Mouse (Mus musculus) brain, embryonic 18.5 days (tissue): ENCODE data around the gene Gm10277.
"Not testable (repeated sequence)": the region's sequence is repeated elsewhere in the genome, so short reads cannot be mapped to it uniquely, and the experiment has no call there.

Experiments
- DNase-seq: peaks from one replicate; pipeline ENCODE4 v3.0.0-alpha.2; 2012; ENCODE audit warnings: low read depth, low spot score

Gm10277 gene

GRCm38 (mm10) chr11:77771879-77772713, 15.5 kb downstream of the Gm10277 start:
- DNase-seq: no peak

DNA sequence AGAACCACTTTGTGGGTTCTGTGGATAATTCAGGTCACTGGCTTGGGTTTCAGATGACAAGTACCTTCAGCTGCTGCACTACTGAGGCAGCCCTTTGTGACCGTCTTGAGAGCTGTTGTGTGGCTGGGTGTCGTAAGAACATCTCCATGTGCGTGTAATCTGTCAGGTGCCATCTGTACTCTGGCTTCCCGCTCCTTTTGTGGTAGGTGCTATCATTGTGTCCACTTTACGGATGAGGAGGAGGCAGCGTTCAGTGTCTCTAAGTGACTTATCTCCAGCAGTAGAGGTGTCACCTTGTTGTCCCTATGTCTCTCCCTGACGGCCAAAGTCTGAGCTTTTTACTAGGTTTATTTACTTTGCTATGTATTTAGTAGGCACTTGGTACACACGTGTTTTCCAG, 17.2 kb downstream of the Gm10277 start:
- DNase-seq: no peak

DNA sequence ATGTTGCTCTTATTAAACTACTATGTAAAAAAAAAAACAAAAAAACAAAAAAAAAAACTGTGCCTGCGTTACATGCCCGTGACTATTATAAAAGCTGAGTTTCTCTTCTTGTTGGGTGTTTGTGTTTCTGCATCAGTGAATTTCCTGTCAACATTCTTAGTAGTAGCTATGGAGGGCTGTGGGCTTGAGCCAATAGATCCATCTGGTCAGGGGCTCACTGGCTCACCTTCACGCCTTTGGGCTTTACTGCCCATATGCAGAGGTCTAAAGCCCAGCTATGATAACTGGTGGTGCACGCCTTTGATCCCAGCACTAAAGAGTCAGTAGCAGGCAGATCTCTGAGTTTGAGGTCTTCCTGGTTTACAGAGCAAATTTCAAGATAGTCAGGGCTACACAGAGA, 18.1 kb downstream of the Gm10277 start:
- no peak for DNase-seq

DNA sequence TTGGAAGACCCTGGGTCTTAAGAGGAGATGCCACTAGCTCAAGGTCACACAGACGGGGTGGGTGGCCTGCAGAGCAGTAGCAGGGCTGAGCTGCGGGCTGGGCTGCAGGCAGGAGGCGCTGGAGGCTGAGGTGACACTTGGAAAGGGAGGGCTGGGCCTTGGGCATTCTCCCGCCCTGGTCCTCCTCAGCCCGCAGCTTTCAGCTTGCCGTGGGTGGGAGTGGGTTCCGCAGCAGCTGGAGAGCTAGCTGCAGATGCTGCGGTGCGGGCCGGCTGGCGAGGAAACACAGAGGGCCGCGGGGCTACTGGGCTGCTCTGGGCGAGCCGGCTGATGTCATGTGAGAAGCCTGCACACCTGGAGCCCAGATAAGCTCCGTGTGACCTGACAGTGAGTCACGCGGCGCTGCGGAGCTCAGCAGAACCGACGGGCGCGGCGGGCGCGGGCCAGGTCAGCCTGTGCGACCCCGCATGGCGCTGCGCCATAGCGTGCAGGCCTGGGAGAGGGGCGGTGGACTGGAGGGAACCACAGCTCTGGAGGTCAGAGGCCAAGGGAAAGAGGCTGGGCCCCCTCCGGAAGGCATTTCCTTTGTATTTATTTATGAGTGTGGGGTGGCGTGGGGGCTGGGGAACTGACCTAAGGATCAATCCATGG, 21.1 kb downstream of the Gm10277 start:
- no peak for DNase-seq

- DNase-seq: no peak
These were observed 22.1 kb downstream of the Gm10277 start for GRCm38 (mm10) chr11:77765459-77765777.

DNA sequence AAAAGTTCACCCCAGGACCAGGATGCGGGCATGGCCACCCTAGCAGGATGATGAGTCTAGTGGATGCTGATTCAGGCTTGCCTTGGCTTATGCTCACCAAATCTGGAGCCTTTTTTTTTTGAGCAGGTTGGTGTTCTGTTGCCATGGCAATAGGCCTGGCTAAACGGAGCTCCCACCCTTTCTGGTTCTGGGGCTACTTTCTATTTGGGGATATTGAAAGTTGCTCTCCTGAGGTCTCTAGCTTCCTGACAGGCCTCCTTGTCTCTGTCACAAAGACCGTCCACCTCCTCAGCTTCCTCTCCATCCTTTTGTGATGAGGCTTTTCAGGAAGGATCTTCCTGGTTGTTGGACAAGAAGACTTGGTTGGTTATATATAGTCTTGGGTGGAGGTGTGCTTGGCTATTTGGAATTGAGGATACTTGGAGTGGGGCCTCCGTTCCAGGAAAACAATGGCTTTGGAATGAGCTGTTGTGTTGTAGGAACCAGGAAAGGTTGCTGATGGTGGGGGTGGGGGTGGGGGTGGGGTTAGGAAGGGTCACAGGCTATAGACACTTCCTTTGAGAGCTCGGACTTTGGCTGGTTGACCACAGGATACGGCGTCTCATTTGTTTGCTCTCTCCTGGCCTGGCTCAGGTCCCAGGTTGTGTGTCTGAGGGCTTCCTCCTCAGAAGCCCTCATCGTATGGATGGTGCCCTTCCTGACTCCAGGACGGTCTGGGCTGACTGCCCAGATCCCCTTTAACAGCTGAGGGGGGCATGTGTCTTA, 22.7 kb downstream of the Gm10277 start:
- no peak for DNase-seq

- no peak for DNase-seq
These were observed 23.7 kb downstream of the Gm10277 start for GRCm38 (mm10) chr11:77763673-77764340.

GRCm38 (mm10) chr11:77762783-77763672, 24.5 kb downstream of the Gm10277 start, which contains the start of gene Myo18a:
Gene Myo18a, plus strand, starts transcription at chr11:77763246.
- no peak for DNase-seq

GRCm38 (mm10) chr11:77760031-77760430, 27.5 kb downstream of the Gm10277 start:
- no peak for DNase-seq

DNA sequence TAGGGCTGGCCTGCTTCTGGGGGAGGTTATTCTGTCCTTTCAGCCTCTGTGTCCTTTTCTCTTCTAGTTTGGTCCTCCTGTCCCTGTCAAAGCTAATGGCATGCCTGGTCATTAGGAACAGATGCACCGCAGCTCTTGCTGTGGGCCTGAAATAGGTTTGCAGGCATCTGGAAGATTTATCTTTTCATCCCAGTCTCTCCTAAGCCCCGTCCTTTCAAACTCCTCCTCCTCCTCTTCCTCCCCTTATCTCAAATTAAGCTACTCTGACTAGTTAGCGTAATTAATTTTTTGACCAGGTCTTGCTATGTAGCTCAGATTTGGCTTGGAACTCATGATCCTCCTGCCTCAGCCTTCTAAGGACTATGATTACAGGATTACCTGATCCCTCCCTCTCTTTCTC, 34.1 kb downstream of the Gm10277 start:
- DNase-seq: no peak

DNA sequence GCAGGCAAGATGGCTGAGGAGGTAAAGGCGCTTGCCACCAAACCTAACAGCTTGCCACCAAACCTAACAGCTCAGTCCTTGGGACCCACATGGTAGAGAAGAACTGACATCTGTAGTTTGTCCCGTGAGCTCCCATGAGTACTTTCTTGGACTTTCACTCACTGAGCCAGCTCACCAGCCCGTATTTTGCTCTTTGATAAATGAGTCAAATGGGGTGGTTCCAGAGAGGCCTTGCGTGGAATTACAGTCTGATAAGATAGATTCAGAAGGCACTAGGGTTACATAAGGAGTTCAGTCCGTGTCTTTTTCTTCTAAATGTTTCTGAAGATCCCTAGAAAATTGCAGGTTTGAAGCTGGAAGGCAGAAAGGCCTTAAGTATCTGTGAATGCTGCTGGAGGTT, 35.0 kb downstream of the Gm10277 start:
- DNase-seq: no peak

DNA sequence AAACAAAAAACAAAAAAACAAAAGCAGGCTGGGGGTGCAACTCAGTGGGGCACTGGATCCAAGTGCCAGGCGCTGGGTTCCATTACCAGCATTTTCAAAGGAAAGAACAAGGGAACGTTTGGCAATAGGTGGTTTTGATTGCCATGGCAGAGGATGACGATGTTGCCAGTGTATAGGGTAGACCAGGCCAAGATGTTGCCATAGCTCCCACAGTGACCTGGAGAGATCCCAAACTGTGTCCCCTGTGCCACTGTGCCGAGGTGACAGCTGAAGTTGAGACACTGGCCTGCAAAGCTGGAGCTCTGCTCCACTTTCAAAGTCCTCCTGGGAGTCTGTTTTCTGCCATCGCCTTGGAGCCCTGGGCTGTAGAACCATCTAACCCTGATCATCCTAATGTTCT, 38.6 kb downstream of the Gm10277 start:
- DNase-seq: no peak

DNA sequence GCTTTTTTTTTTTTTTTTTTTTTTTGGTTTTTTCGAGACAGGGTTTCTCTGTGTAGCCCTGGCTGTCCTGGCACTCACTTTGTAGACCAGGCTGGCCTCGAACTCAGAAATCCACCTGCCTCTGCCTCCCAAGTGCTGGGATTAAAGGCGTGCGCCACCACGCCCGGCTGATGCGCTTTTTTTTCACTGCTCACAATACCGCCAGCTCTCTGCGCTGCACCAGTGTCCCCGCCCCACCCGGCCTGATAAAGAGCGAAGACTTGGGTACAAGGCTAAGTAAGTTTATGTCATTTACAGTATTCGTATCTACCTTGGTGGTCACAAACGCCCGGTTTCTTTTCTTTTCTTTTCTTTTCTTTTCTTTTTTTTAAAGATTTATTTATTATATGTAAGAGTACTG, 40.4 kb downstream of the Gm10277 start:
- not testable (repeated sequence) for DNase-seq

- DNase-seq: no peak
These were observed 40.9 kb downstream of the Gm10277 start for GRCm38 (mm10) chr11:77746652-77747051.

- DNase-seq: no peak
These were observed 43.6 kb downstream of the Gm10277 start for GRCm38 (mm10) chr11:77743966-77744365.

DNA sequence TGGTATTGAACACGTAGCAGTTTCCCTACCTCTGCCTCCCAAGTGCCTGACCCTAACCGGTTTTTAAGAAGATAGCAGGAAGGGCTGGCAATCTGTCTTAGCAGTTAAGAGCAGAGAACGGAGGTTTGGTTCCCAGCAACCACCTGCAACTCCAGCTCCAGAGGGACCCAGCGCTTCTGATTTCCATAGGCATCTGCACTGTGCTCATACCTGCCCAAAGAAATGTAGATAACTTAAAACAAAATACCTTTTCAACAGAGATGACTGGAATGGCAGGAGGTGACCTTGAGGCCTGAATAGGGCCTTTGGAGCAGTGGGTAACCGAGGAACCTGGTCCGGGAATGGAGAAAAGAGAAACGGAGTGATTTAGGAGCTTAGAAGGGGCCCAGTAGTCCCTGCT, 49.0 kb downstream of the Gm10277 start:
- DNase-seq: no peak

DNA sequence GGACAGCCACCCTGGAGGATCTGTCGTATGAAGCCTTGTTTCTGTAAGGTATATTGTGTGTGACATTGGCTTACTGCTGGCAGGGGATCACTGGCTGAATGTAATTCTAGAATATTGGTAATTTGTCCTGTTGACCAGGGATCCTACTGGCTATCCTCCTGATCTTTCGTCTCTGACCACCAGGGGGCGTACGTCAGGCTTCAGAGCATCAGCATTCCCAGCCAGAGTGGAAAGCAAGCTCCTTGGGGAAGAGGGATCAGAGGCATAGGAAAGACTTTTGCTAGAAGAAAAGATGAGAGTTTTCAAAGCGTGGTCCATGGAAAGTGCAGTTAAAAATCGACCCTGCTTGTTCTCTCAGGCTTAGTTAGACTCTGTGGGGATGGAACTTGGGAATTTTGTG, 50.3 kb downstream of the Gm10277 start:
- peak; percentile 24 for DNase-seq
